In genomic region chr2:144050861-144051260, GRCm38 (mm10) we compare ENCODE assay signal across 37 mouse cellular contexts. TPM values are rescaled to one million over a fixed set of nuclear protein-coding genes. Genes with fewer than 3 reads are reported as not detected.
"Had no signal": no experiment of that assay in that cellular context is flagged by ENCODE, and none has a peak within 500 bp of the region (broad histone marks: within the 10 kb centered on the region; RNA-seq: fewer than 3 reads in every experiment).

No protein-coding gene starts in this region.

- H3K9me3 ChIP-seq: embryonic facial prominence, embryonic 10.5 days; embryonic facial prominence, embryonic 12.5 days; embryonic facial prominence, embryonic 13.5 days; embryonic facial prominence, embryonic 15.5 days; forebrain, embryonic 10.5 days; forebrain, embryonic 12.5 days; forebrain, embryonic 13.5 days; forebrain, embryonic 15.5 days; heart, embryonic 10.5 days had no signal

- H3K9ac ChIP-seq: embryonic facial prominence, embryonic 12.5 days; embryonic facial prominence, embryonic 13.5 days; embryonic facial prominence, embryonic 15.5 days; forebrain, embryonic 12.5 days; forebrain, embryonic 13.5 days; forebrain, embryonic 15.5 days; forebrain, postnatal 0 days had no signal

- H3K4me3 ChIP-seq: embryonic facial prominence, embryonic 10.5 days; embryonic facial prominence, embryonic 12.5 days; embryonic facial prominence, embryonic 13.5 days; embryonic facial prominence, embryonic 15.5 days; erythroblast, embryonic 14.5 days; forebrain, embryonic 10.5 days; forebrain, embryonic 12.5 days; forebrain, embryonic 13.5 days; forebrain, embryonic 15.5 days; gastrocnemius, adult 2 months; heart, adult 2 months; heart, embryonic 10.5 days had no signal

- H3K4me2 ChIP-seq: embryonic facial prominence, embryonic 12.5 days; embryonic facial prominence, embryonic 13.5 days; embryonic facial prominence, embryonic 15.5 days; forebrain, embryonic 12.5 days; forebrain, embryonic 13.5 days; forebrain, embryonic 15.5 days had no signal

- H3K36me3 ChIP-seq: embryonic facial prominence, embryonic 10.5 days; embryonic facial prominence, embryonic 12.5 days; embryonic facial prominence, embryonic 13.5 days; embryonic facial prominence, embryonic 15.5 days; forebrain, embryonic 10.5 days; forebrain, embryonic 12.5 days; forebrain, embryonic 15.5 days; heart, embryonic 10.5 days had no signal

- H3K27ac ChIP-seq: embryonic facial prominence, embryonic 10.5 days; embryonic facial prominence, embryonic 12.5 days; embryonic facial prominence, embryonic 13.5 days; embryonic facial prominence, embryonic 15.5 days; forebrain, embryonic 10.5 days; forebrain, embryonic 12.5 days; forebrain, embryonic 13.5 days; forebrain, embryonic 15.5 days; gastrocnemius, adult 2 months; heart, adult 2 months; heart, embryonic 10.5 days had no signal

- H3K27me3 ChIP-seq: embryonic facial prominence, embryonic 12.5 days; embryonic facial prominence, embryonic 13.5 days; embryonic facial prominence, embryonic 15.5 days; forebrain, embryonic 12.5 days; forebrain, embryonic 13.5 days; forebrain, embryonic 15.5 days had no signal

- DNase-seq: cerebellum, adult 9-11 months; cerebellum, postnatal 10 days; cerebellum, postnatal 14 days; cerebellum, postnatal 25 days; cerebellum, postnatal 36 days; embryo, embryonic 11 days; forebrain, postnatal 0 days; gastrocnemius, adult 2 months; gastrocnemius, postnatal 10 days; gastrocnemius, postnatal 14 days; gastrocnemius, postnatal 25 days; gastrocnemius, postnatal 36 days; heart, adult 11 months; heart, adult 18-20 months; heart, adult 2 months had no signal

- H3K4me1 ChIP-seq: embryonic facial prominence, embryonic 12.5 days; forebrain, embryonic 13.5 days had no signal

- ATAC-seq: forebrain, embryonic 13.5 days; forebrain, embryonic 14.5 days; forebrain, embryonic 15.5 days; forebrain, embryonic 16.5 days; forebrain, postnatal 0 days had no signal

RNA-seq across cellular contexts. Expression of gene Banf2, which starts 18.0 kb away (rescaled TPM):
- total RNA-seq: common myeloid progenitor, adult 5-6 weeks; forebrain, postnatal 0 days; gastrocnemius, adult 18-20 months; gastrocnemius, adult 2 months; gastrocnemius, adult 8-10 months; gastrocnemius, postnatal 10 days; gastrocnemius, postnatal 14 days; gastrocnemius, postnatal 25 days; gastrocnemius, postnatal 36 days; gastrocnemius, postnatal 4 days; granulocyte monocyte progenitor cell, adult 5-6 weeks; heart, adult 18-20 months; heart, adult 2 months had no signal
- polyA plus RNA-seq: cortical plate, adult 2 months; embryonic facial prominence, embryonic 10.5 days; embryonic facial prominence, embryonic 11.5 days; embryonic facial prominence, embryonic 12.5 days; embryonic facial prominence, embryonic 13.5 days; embryonic facial prominence, embryonic 14.5 days; embryonic facial prominence, embryonic 15.5 days; erythroblast, embryonic 14.5 days; forebrain, embryonic 10.5 days; forebrain, embryonic 11.5 days; forebrain, embryonic 12.5 days; forebrain, embryonic 13.5 days; forebrain, embryonic 14.5 days; forebrain, embryonic 15.5 days; forebrain, embryonic 16.5 days; forebrain, postnatal 0 days; frontal cortex, adult 2 months; heart, adult 2 months; heart, embryonic 10.5 days had no signal
